Mouse (Mus musculus) cortical plate, adult 2 months (tissue): ENCODE measurements around the gene Map3k6. TPM values are rescaled to one million over a fixed set of nuclear protein-coding genes. Genes with fewer than 3 reads are reported as not detected.

Experiments used
- H3K27ac ChIP-seq: fragments of 200-500 bp; 2 replicates; pipeline ENCODE4 v1.5.1; 2012; ENCODE audit warnings: low read length, control low read depth, inconsistent platforms; ENCODE audit not compliant: insufficient read depth
- H3K4me1 ChIP-seq: fragments of 200-500 bp; 2 replicates; pipeline ENCODE4 v1.6.1; 2011; ENCODE audit warnings: low read length; ENCODE audit not compliant: control insufficient read depth, insufficient read depth
- H3K4me3 ChIP-seq: fragments of 200-500 bp; 2 replicates; pipeline ENCODE4 v1.5.1; 2011; ENCODE audit warnings: mild to moderate bottlenecking, low read length, control low read depth; ENCODE audit not compliant: insufficient read depth
- CTCF ChIP-seq: fragments of 200-500 bp; IDR thresholded peaks from 2 replicates; pipeline ENCODE4 v1.5.1; 2011; ENCODE audit warnings: mild to moderate bottlenecking, control low read depth, low read length; ENCODE audit not compliant: insufficient read depth; ENCODE audit errors: extremely low read depth
- POLR2A ChIP-seq: fragments of 200-500 bp; IDR thresholded peaks from 2 replicates; pipeline ENCODE4 v1.6.1; 2011; ENCODE audit warnings: mild to moderate bottlenecking, low read length, control low read depth; ENCODE audit not compliant: insufficient read depth; ENCODE audit errors: extremely low read depth
- polyA plus RNA-seq: library from polyadenylated mRNA; depleted of rRNA; stranded (reverse); fragments of >200 nt; gene quantifications from 2 replicates; pipeline ENCODE4 v1.2.3, GENCODE M21; 2012

Map3k6 gene
- polyA plus RNA-seq, 1 experiment: 7.9 TPM

DNA sequence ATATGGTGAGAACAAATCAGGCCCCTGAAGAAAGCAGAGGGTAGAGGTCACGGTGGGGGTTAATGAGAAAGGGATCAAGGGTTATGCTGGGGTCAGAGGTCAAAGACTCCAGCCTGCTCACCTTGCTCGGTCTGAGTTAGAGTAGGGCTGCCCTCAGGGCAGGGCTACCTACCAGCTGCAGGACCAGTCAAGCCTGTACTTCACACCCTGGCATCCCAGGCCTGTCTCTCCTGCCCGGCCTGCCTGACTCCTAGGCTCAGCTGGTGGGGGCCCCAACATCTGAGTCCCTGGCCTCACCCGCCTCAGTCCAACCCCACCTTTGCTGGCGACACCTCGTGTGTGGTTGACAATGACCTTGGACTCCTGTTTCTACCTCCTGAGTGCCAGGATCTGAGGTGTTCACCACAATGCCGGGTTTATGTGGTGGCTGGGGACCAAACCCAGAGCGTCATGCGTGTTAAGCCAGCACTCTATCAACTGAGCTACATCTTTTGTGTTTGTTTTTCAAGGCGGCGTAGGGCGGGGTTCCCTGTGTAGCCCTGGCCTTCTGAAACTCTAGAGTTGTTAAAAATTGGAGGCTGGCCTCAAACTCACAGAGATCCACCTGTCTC is 17.3 kb downstream of the Map3k6 start:
- TF ChIP-seq CTCF (no peak), POLR2A (no peak)
- no peak overlapping the region for H3K27ac ChIP-seq

DNA sequence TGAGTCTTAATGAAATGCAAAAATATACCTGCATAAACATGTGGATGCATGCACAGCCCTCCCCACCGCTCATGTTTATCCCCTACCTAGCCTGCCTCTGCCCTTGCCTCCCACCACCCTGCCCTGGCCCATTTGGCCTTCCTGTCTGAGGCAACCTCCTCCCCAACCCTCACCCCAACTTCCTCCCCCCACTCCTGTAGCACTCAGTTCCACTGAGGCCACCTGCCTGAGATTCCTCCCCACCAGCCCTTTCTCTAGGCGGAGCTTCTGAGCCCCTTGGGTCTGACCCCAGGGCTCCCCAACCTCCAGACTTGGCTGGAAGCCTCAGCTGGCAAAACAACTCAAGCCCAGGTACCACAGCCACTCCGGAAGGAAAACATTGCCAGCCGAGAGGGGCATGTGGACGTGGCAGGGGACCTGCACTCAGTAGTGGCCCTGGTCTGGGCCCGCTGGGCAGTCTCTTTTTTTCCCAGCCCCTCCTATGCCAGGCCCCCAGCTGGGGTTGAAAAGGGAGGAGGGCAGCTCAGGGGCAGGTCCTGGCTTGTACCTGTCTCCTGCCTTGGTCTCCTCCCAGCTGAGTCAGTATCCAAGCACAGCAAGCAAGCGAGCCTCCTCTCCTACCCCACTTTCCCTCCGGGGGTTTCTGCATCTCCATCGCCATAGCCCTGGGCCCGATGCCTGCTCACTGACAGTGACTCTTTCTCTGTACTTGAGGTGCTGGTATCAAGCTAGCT is 21.2 kb downstream of the Map3k6 start:
- TF ChIP-seq CTCF: no peak
- Histone ChIP-seq H3K27ac (no peak overlapping the region), H3K4me1 (no peaks in the 10 kb centered on the region), H3K4me3 (no peak overlapping the region)

More for the DNA sequence above, 17.3 kb downstream of the Map3k6 start:
- Histone ChIP-seq H3K4me1 (no peaks in the 10 kb centered on the region), H3K4me3 (no peak overlapping the region)

DNA sequence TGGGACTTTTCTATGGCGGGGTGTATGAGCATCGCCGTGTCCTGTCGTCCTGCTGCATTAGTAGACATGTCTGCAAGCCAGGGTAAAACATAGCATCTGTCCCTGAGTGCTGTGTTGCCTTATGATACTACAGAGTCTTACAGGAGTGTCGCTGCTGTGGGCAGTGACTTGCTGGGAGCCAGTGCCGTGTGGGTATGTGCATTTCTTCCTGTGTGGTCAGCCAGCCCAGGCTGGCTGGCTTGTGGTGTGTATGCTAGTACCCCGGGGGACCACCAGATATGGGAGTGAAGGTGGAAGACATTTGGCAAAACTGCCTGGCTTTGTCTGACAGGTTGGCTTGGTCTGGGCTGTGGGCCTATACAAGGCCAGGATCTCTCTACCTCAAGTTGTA is 21.8 kb downstream of the Map3k6 start:
- Histone ChIP-seq H3K4me3 (no peak overlapping the region), H3K27ac (no peak overlapping the region), H3K4me1 (no peaks in the 10 kb centered on the region)
- TF ChIP-seq POLR2A (no peak), CTCF (no peak)

GRCm38 (mm10) chr4:133262882-133263281 is 22.3 kb downstream of the Map3k6 start, which contains the start of gene Sytl1:
TSS of gene Sytl1 (minus strand) at chr4:133263113.
- TF ChIP-seq POLR2A (no peak), CTCF (no peak)
- H3K4me1 ChIP-seq: no peaks in the 10 kb centered on the region
- H3K4me3 ChIP-seq: no peak within 1 kb of the TSS
- no peak within 1 kb of the TSS for H3K27ac ChIP-seq

- TF ChIP-seq POLR2A (no peak), CTCF (no peak)
- Histone ChIP-seq H3K4me3 (no peak overlapping the region), H3K4me1 (no peaks in the 10 kb centered on the region), H3K27ac (no peak overlapping the region)
Measured at GRCm38 (mm10) chr4:133263756-133264155, 23.1 kb downstream of the Map3k6 start.

- Histone ChIP-seq H3K4me3 (no peak overlapping the region), H3K4me1 (no peaks in the 10 kb centered on the region), H3K27ac (no peak overlapping the region)
- no peak for TF ChIP-seq CTCF
Measured at GRCm38 (mm10) chr4:133264559-133264958, 23.9 kb downstream of the Map3k6 start.

- Histone ChIP-seq H3K27ac (no peak overlapping the region), H3K4me3 (no peak overlapping the region), H3K4me1 (no peaks in the 10 kb centered on the region)
- TF ChIP-seq CTCF (no peak), POLR2A (no peak)
Measured at GRCm38 (mm10) chr4:133265297-133265696, 24.7 kb downstream of the Map3k6 start.

DNA sequence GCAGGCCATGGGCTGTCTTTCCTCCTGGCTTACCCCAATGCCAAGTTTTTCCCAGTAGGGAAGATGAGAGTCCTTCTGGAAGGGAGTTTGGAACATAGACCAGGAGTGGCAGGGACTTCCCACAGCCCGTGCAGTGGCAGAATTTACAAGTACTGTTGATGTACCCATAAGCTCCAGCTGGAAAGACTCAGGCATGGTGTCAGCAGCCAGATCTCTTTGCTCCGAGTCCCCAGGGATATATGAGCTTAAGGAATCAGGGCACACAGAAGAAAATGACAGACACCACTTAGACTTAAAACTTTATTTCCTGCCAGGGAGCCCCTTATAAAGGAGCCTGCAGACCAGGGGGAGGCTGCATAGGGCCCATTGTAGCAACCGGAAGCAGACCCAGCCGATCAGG is 25.1 kb downstream of the Map3k6 start:
- Histone ChIP-seq H3K4me1 (no peaks in the 10 kb centered on the region), H3K4me3 (no peak overlapping the region), H3K27ac (no peak overlapping the region)
- TF ChIP-seq POLR2A (no peak), CTCF (no peak)

DNA sequence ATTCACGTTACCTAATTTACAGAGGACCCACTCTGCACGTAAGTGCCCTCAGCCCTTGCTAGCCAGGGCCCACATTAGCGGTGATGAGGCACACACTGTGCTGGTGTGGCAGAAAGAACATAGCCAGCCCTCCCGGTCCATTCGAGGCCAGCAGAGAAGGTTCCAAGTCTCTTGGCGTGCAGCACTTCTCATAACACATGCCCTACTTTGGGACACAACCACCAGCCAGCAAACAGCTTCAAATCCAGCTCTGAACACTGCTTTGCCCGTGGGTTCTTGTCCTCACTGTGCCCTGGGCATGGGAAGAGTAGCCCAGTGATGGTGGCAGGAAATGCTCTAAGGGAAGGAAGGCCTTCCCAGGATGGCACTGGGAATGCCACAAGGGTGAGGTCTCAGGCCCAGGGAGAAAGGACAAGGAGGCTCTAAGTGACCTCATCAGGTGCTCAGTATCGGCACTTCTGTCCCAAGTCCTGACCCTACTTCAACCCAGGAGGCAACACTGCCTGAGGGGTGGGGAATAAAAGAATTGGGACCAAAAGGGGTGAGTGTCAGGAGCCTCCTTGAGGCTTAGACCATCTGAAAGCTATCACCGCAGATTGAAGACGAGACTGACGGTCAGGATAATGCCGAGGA is 25.7 kb downstream of the Map3k6 start:
- TF ChIP-seq CTCF (no peak), POLR2A (no peak)
- Histone ChIP-seq H3K4me3 (no peak overlapping the region), H3K27ac (no peak overlapping the region), H3K4me1 (no peaks in the 10 kb centered on the region)

DNA sequence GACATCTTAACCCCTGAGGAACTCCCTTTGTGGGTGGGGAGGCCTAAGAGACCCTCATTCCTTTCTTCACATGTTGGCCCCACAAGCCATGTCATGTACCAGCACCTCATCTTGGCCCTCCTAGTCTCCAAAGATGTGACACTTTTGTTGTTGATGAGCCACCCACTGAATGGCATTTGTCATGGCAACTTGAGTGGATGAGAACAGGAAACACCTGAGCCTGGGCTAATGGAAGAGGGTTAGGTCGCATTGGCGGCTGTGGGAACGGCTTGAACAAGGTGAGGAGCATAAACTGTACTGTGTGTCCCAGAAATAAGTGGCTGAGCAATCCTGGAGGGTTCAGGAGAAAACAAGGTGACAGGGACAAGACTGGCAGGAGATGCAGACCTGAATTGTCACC is 28.3 kb downstream of the Map3k6 start:
- H3K27ac ChIP-seq: no peak overlapping the region
- no peak overlapping the region for H3K4me3 ChIP-seq
- no peaks in the 10 kb centered on the region for H3K4me1 ChIP-seq
- no peak for TF ChIP-seq CTCF
